Mouse (Mus musculus) brain, adult 2 months (tissue): ENCODE measurements at regions not wholly inside any gene's neighbourhood (a gene's known extent, or its start where the extent isn't known, plus 50 kb on each side); places are given as distances from the start of the nearest gene placed in this dataset.

Source experiments
- DNase-seq: peaks from one replicate; pipeline ENCODE4 v3.0.0; 2011; ENCODE audit warnings: low read depth, low spot score

DNA sequence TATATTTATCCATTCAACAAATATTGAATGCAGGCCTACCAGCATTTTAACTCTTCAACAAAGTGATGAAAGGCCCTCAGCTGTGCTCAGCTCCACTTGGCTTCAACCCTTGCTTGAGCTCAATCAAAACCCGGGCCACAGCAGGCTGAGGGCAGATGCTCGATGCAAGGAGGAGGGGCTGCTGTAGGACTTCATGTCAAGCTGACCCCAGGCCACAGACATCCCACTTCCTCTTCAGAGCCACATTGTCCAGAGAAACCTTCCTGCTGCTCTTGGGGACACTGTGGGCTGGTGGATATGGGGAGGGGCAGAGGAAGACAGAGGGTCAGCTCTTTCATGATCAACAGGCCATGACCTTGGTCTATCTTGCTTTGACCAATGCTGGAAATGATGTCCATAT, 299.7 kb downstream of the Bcl11a start:
- DNase-seq, result no peak

DNA sequence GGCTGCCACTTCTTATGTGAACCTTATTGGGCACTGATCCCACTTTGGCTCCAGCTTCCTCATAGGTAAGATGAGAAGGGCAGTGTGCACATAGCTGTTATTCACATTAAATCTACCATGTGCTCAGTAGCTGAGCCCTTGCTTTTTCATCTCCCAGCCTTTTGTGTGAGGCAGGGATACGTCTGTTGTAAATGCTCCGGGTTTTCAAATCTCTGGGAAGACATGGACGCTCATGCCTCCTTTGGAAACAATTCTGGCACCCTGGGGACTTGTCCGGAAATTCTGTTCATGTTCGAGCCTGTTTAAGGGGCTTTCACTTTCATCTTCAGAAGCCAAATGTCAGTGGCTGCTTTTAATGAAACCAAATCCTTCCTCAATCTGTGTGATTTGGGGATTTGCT, 312.7 kb downstream of the Bcl11a start:
- DNase-seq, result no peak

DNA sequence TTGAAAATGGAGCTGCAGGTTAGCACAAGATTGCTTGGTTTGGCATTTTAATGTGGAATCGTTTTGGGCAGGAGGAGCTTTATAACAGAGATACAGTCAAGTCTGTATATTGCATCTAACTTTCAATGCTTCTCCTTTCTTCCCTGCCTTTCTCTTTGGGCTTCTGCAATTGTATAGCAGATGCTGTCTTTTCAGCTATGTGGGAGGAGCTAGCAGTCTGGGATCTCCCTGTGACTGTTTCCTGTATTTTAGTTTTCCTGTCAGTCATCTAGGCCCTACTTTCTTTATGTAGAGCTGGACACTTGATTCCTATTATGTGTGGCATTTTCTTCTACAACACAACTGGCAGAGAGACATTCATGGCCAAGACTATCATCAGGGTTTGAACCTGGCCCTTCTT, 313.5 kb downstream of the Bcl11a start:
- DNase-seq, result no peak

DNA sequence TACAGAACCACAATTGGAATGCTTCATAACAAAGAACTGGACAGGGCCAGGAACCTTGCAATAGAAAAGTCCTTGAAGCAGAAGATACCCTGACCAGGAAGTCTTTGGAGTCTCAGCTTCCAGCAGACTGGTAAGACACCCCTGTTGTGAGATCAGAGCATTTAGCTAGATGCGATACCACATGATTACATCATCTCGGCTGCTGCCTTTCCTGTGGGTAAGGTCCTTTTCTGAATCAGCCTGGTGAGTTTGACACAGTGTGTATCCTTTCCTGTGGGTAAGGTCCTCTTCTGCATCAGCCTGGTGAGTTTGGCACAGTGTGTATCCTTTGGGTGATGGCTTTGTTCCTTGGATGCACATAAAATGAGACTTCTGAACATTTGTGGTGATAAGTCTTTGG, 317.6 kb downstream of the Bcl11a start:
- DNase-seq, result no peak

DNA sequence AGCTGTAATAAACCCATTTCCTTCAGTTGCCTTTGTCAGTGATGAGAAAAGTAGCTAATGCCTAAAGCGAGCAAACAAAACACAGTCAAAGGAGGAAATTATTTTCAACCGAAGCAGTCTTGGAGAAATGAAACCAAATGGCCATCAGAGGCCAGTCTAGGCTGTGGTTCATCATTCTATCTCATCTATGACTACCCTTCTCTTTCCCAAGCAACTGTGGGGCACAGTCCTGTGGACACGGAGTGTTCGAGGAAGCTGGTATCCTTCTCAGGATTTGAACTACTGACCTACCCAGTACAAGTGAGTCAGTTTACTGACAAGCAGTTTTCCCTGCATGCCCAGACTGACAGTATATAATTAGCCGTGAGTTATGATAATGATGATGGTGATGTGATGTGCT, 319.1 kb downstream of the Bcl11a start:
- no peak for DNase-seq

DNA sequence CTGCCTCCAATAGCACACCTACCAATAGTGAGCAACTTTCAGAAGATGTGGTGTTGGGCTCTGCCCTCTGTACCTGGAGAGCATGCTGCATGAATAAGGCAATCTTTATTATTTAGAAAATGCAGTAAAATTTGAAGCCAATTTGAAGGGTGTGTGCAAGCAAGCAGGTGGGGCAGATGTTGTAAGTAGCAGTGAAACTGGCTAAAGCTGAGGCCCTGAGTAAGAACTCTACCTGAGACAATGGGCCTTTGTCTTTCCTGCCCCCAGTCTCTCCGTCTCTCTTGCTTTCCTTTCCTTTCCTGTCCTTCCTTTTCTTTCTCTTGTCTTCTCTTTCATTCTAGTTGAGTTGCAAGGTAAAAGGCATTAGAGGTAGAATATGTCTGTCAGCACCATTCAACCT, 319.9 kb downstream of the Bcl11a start:
- no peak for DNase-seq

DNA sequence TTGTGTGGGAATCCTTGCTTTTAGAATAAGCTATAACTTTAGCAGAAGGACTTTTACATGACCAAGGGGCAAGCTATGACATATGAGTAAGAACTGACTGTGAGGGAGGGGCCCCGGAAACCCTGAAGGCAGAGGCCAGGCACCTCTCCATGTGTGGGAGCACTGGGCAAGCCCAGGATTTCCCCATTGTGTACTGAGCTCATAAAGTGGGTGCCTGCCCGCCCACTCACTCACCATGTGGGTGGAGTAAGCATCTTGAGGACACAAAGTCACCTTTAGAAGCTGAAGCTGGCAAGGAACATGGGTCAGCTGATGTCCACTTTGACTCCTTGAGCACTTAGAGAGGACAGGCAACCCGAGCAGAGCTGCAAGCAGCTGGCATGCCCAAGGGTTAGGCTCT, 323.3 kb downstream of the Bcl11a start:
- no peak for DNase-seq

DNA sequence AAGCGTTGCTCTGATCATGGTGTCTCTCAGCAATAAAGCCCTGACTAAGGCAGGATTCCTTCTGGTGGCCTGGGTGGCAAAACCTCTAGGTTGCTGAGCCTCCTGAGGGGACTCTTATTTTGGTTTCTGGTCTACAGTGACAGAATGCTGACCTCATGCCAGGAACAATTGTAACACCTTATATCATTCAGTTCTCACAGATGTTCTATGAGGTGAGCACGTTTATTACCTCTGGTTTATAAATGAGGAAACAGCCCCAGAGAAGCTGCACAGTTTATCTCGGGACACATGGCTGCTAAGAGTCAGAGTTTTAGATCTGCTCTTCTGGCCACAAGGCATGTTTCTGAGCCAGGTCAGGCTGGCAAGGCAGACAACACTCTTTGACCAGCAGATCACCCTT, 324.3 kb downstream of the Bcl11a start:
- no peak for DNase-seq

DNA sequence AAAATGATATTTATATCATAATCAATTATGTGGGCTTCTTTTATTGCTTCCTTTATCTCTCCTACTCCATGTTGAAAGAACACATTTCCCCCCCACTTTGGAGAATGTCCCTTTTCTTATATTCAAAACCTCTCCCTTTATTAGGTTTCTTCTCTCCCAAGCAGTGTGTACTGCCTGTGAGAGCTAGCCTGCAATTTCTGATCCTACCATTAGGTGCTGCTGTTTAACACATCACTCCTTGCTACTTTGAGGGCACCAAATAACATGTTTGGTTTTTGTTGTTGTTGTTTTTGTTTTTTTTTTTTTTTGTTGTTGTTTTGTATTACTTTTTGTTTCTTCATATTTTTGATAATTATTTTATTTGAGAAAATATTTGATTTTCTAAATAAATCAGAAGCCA, 336.9 kb downstream of the Bcl11a start:
- DNase-seq, result peak; percentile 63

DNA sequence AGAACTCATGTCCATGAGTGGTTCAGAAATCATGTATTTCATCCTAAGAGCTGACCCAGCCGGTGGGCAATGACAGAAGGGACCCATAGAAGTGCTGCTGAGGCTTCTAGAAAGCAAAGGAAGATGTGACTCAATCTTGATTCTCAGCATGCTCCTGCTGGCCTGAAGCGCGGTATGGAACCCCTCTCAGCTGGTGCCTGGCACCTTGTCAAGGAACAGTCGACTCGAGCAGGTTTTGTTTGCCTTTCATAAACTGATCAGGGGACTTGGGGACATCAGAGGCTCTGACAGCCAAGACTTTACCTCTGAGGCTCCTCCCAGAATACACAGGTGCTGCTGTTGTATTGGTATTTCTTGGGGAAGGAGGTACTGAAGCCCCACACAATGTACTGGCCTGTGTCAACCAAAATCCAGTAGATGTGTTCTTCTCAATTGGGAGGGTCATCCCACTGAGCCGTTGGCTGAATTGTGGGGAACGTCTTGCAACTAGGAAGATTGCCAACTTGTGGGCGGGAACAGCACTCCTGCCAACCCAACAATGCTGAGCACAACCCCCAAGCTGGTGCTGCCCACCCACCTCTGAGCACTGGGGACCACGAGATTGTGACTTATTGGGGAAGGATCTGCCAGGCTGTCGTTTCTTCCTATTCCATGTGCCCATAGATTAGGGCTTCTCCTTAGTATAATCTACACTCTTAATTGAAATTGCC, 344.4 kb downstream of the Bcl11a start:
- peak; percentile 18 for DNase-seq

DNA sequence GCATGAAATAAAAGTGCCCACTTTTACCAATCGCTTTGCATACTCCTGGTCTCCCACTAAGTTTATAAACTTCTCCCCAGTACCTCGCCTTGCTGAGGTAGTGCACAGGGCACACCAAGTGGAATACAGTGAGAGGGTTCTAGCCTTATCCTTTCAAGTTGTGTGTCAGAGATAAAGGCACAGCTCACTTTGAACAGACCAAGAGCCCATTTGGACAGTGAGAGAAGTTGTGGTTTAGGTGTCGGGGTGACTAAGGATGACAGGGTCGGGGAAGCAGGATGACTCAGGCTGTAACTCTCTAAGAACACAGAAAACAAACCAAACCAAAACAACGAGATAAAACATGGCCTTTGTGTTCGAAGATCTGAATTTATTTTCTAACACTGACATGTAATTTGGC, 345.4 kb downstream of the Bcl11a start:
- DNase-seq, result no peak

DNA sequence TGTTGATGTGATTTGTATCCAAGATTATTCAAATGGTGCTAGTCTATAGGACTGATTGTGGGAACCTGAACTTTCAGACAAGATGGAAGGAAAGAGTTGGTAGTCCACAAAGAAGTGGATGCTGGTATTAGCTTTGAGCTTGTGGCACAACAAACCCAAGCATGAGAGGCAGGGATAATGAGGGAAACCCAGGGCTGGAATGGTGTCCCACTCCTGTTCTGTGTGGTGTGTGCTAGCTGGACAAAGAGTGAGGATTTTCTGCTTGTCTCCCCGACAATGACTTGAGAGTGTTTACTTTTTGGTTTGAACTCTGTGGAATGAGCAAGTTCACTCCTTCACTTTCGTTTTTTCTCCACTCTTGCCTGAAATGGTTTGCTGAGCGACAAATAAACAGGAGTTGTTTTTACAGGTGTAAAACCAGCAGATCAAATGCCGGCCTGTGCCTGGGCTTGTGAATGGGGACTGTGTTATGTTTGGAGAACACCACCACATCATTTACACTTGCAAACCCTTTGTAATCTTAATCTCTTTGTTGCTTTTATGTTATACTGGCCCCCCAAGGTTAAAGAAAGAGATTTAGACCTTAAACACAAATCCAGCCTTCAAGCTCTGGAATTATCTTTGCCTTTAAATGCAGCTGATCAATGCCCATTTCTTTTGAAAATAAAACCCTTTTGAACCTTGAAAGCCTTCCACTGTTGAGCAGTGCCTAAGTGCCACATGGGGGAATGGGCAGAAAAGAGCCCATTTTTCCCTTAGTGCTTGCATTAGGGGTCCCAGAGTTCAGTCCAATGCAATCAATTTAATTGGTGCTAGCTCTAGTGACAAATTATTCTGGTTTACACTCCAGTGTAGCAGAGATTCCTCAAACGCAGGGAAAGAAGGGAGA, 349.4 kb downstream of the Bcl11a start:
- no peak for DNase-seq

DNA sequence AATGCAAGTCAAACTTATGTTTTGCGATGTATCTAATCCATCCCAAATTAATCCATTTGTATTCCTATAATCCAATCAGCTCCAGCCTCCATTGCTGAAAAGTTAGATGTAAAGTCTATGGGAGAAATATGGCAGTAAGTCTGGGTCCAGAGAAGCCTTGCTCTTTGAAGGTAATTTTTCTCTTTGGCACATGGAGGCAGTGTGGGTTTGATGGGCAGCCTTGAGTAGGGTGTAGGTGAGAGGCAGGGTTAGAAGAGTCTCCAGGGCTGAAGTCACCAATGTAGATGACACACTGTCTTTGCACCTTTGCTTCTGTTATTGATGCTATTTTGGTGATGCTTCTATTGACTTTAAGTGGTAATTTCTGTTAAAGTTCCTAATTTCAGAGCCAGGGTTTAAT, 370.8 kb downstream of the Bcl11a start:
- no peak for DNase-seq

DNA sequence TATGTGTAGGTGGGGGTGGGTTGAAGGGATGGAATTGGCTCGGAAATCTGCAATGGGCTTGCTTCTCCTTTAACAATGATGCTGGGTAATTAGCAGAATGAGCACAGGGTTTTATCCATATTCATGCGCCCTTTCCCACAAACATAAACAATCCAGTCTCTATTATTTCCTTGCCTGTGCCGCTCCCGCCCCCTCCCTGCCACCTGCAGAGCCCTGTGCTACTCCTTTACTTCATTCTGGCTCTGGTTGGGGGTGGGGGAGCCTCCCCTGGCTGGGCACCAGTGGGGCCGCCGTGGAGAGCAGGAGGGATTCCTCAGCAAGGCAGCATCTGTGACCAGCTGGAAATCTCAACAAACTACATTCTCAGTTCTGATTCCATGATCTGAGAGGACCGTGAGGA, 374.4 kb downstream of the Bcl11a start:
- DNase-seq, result peak; percentile 37

DNA sequence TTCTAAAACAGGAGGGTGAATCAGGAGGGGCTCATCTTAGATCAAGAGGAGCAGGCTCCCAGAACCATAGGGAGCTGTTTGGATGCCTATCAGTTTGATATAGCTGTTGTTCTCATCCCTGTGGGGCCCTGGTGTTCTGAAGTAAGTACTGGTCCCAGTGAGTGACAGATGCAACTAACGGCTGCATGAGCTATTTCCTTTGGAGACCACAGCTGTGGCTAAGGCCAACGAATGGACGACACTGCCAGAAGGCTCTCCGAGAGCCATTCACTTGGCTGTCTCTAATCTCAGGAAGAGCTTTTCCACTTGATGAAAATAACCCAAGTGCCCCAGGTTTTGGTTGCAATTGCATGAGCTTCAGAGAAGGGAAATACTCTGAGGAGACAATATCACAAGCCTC, 386.8 kb downstream of the Bcl11a start:
- no peak for DNase-seq

DNA sequence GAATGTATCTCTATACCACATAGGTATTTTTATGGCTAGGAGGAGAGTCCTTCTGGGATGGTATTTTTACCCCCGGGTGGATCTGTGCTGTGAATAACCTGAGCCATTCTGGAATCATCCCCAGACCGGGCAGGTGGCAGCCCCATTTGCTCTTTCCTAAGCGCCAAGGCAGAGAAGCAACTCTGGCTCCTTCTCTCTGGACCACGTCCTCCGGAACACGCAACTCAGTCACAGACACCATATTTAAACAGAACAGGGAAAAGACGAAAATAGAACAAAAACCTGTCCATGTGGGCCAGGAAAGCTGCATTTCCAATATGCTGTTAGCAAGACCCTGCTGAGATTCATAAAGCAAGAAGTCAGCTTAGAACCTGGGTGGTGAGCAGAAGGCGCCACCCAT, 389.6 kb downstream of the Bcl11a start:
- DNase-seq, result peak; percentile 81

DNA sequence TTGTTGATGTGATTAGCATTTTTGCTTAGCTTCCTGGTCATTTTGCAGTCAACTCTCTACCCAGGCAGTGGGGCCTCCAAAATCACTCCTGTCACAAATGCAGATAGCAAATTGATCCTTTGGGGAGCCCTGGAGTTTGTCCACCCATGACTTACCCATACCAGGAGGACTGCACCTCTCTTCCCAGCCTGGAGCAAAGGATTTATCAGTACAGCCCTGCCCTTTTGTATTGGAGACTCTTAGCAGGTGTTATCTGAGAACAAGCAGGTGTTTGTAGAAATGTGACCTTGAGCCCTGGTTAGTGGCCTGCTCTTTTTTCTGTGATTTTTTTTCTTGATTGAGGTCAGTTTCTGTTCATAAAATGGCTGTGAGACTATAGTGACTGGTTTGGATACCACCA, 392.6 kb downstream of the Bcl11a start:
- no peak for DNase-seq

DNA sequence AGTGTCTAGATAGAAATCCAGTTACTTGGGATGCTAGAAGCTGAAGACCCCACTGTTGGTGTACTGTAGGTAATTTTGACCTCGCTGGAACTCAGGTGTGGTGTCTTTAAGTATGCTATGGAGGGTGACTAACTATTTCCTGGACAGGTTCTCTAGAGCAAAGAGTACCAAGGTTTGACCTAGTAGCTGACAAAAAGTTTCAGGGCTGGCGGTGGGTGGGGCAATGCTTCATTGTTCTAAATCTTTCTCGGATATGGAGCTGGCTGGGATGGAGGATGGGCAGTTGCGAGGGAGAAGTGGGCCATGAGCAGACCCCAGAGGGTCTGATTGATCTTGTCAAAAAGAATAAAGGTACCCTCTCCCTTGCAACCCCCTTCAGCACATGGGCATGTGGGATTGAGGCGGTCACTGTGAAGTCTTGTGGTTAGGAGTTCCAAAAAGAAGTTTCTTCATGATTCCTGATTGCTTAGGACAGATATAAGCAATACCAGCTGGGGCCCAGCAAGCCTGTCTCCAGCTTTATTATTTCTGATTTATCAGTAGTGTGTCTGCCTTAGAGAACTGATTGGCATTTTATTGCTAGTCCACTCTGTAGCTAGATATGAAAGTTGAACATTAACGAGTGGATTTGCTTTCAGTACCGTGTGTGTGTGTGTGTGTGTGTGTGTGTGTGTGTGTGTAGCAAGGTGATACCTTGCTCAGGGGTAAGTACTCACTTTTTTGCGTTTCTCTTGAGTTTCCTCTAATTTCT, 394.9 kb downstream of the Bcl11a start:
- no peak for DNase-seq

DNA sequence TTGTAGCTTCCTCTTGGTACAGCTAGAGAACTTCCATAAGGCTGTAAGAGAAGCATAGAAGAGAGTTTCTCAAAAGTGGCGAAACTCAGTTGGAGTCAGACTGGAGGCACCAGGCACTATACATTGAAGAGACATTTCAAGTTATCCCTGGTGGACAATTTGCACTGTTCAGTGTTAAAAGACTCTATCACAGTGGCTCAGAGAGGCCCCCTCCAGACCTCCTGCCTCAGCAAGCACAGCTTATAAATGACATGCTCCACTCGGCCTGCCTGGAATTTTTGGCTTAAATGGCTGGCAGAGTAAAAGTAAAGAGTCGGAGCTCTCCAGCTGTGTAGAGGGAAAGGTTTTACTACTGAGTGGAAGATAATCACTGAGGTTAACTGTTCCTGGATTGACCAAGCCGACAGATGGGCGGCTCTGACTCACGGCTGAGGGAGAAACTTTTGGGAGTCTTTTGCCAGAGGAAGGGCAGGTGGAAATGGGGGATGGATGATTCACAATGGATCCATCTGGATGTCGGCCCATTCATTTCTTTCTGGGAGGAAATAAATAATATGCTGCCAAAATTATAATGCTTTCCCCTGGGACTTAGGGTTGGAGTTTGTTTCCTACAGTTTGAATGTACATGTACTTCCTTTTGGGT, 395.6 kb downstream of the Bcl11a start:
- DNase-seq, result peak; percentile 85

DNA sequence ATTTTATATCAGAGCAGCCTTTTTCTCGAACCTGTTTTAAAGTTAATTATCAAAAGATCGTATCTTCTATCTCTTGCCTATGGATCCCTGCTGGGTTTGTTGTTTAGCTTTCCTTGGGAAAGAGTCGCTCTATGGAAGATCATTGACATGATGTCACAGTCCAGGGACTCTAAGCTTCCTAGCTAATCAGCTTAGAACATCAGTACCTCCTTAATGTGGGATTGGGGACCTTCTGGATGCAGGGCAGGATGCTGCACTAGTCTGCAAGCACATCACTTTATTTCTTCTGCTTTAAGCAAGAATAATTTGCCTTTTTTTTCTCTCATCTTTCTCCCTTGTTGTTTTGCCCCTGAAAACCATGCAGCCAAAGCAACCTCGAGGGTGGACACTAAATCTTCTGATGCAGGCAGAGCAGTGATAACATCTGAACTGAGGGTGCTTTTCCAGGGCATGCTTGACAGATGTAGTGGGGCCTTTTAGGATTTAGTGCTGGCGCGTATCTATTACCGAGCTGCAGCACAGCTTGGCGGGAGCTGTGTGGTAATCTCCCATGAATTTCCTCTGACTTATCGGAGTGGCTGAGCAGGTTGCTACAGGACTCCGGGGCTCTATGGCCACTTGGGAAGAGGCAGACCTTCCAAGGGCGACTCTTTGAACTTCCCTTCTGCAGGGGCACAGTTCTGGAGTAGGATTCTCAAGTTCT, 425.0 kb downstream of the Bcl11a start:
- no peak for DNase-seq

DNA sequence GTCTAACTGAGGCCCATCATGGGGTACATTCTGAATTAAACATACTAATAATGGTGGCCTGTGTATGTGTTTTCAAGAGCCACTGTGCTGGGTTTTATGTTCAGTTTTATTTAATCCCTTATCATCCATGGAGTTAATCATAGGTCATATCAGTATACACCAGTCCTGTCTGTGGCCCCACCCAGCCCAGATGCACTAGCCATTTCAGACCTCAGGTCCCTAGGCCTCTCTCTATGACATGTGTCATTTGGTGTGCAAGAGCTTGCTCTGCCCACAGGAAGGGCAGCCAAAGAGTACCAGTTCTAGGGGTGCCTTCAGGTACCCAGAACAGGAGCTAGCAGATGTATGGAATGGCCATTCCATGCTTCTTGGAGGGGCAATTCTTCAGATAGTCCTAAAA, 437.7 kb downstream of the Bcl11a start:
- no peak for DNase-seq
